Comparison of ENCODE assay signal across 8 mouse cellular contexts in genomic region chr7:98177929-98178559, GRCm38 (mm10). TPM values are rescaled to one million over a fixed set of nuclear protein-coding genes. Genes with fewer than 3 reads are reported as not detected.
A peak's percentile ranks its signal among the peaks of the same experiment; 100 is the strongest.
DNase-seq lines count a peak whose midpoint lies in the region.

Capn5 (minus strand) TSS chr7:98178274.

- H3K27me3 ChIP-seq in megakaryocyte, embryonic 14.5 days (replicated peaks): no peaks in the 10 kb centered on the region

- intact Hi-C loops in left cerebral cortex, postnatal 10 days (cut with DNase I): no loop called here

- H3K9me3 ChIP-seq in megakaryocyte, embryonic 14.5 days: peaks cover 3% of the 10 kb centered on the region; the same call in 1 of the 2 replicates

- H3K4me3 ChIP-seq in megakaryocyte, embryonic 14.5 days (replicated peaks): peak within 1 kb of the TSS; percentile 99

- peak; percentile 80 for DNase-seq in ovary, postnatal 36 days (ENCODE audit: low spot score)
- no peak for DNase-seq in ovary, postnatal 10 days (ENCODE audit: low spot score)
- peak; percentile 60 to 66 for DNase-seq in cerebellum, postnatal 36 days
- peak; percentile 56 for DNase-seq in gastrocnemius, postnatal 10 days
- DNase-seq in induced T-regulatory cell, adult 2 months (ENCODE audit: low read depth): peak; percentile 95
- peak; percentile 40 to 70 for DNase-seq in left cerebral cortex, postnatal 10 days (ENCODE audit: extremely low spot score in 1 of 2, low spot score in 2 of 2)
- DNase-seq in skeletal muscle tissue, adult 2 months (ENCODE audit: low read depth, low spot score): peak; percentile 67

- H3K4me1 ChIP-seq in megakaryocyte, embryonic 14.5 days: peaks cover 94% of the 10 kb centered on the region

- peaks cover 30% of the 10 kb centered on the region for H3K36me3 ChIP-seq in megakaryocyte, embryonic 14.5 days (replicated peaks; ENCODE audit: low read length)

RNA-seq across cellular contexts. Expression of gene Capn5, which starts in this region (rescaled TPM):
- total RNA-seq in gastrocnemius, postnatal 10 days (2021): 1 to 10 TPM; 4.7 TPM
- 10 to 100 TPM; 46.4 to 46.6 TPM for total RNA-seq in left cerebral cortex, postnatal 10 days (2021)
- polyA plus RNA-seq in megakaryocyte, embryonic 14.5 days (2012; ENCODE audit: insufficient read depth, low replicate concordance): 38.7 and 73.9 TPM in 2 replicates

Comparison
In these comparisons a context has a peak if more than half of its experiments do, and no peak if none do; other contexts are left out.
1. RNA of gene Capn5 (total RNA-seq): 46.4 to 46.6 TPM in left cerebral cortex, postnatal 10 days; 4.7 TPM in gastrocnemius, postnatal 10 days; every median in the first group is over 4 times any median in the second.